Mouse (Mus musculus): ENCODE measurements at regions not wholly inside any gene's neighbourhood (a gene's known extent, or its start where the extent isn't known, plus 50 kb on each side); places are given as distances from the start of the nearest gene placed in this dataset.

- TF ChIP-seq POLR2A (IDR thresholded peaks at IDR 0.05; ENCODE audit: borderline replicate concordance, extremely low read depth, insufficient read depth, insufficient read length, poor library complexity, severe bottlenecking) (no peak), CTCF (IDR thresholded peaks at IDR 0.05; ENCODE audit: borderline replicate concordance, extremely low read depth, insufficient read depth, insufficient read length) (no peak)
- peak; percentile 64 for DNase-seq (ENCODE audit: low read depth)
Measured at GRCm38 (mm10) chr8:99870850-99871249, 454.6 kb upstream of the Cdh8 start.
